Mouse (Mus musculus): Measurements from ENCODE around the gene Aff3.

DNA sequence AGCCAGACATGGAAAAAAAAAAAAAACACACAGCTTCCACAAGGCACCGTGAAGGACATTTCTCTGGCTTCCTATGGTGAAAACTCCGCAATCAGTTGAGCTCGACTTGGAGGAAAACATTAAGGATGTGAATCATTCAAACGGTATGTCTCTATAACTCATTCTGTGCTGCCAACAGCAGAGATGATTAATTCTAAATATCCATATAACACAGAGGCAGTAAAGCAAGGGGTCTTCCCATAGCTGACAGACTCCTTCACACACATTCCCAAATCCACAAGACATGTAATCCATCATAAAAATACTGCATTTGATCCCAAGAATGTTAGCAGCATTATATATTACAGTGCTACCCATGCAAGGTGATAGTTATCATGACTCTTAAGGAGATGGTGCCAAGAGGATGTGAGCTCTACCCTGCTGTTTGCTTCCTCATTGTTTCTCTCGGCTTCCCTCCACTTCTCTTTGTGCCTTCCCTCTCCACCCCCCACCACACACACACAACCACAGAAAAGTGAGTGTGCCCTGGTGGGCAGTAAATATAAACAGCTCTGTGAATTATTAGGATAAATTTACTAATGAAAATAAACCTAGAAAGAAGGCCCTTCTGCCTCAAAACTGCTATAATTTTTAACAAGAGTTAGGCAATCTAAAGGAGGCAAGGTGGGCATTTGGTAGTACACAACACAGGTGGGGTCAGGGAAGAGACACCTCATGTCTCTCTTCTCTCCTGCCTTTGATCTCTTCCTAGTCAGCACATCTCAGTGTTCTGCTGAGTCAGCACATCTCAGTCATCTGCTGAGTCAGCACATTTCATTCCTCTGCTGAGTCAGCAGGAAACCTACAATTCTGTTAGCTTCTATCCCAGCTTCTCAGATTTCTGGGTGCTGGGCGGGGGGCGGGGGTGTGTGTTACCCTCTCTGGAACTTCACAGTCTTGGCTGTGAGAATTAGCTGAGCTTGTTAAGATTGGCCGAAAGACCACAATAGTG lies 115.8 kb downstream of the Aff3 start:
- TF ChIP-seq EP300 (IDR thresholded peaks at IDR 0.05; ENCODE audit: low read depth) = no peak
- TF ChIP-seq CTCF (IDR thresholded peaks at IDR 0.05; ENCODE audit: low read depth) = no peak
